Mouse (Mus musculus) spleen, adult 2 months (tissue): ENCODE data around the gene Plekha5. TPM values are rescaled to one million over a fixed set of nuclear protein-coding genes. Genes with fewer than 3 reads are reported as not detected.

Experiments
- DNase-seq, 2 experiments: peaks; one replicate each; pipeline versions ENCODE4 v3.0.0 to v3.0.0-alpha.2; 2012 to 2021; ENCODE audit warnings: low spot score in 2 of 2, low read depth in 1 of 2
- H3K27ac ChIP-seq: fragments of 200-500 bp; 2 replicates; pipeline ENCODE4 v1.5.1; 2012; ENCODE audit warnings: low read length, inconsistent platforms; ENCODE audit not compliant: insufficient read depth
- H3K27me3 ChIP-seq: fragments of 200-500 bp; 2 replicates; pipeline ENCODE4 v1.6.1; 2012; ENCODE audit warnings: mild to moderate bottlenecking, moderate library complexity, low read length, inconsistent platforms; ENCODE audit not compliant: control insufficient read depth, insufficient read depth
- H3K36me3 ChIP-seq: fragments of 200-500 bp; 2 replicates; pipeline ENCODE4 v1.6.1; 2012; ENCODE audit warnings: mild to moderate bottlenecking, low read length, inconsistent platforms; ENCODE audit not compliant: control insufficient read depth, insufficient read depth
- H3K4me1 ChIP-seq: fragments of 200-500 bp; 2 replicates; pipeline ENCODE4 v1.6.1; 2011; ENCODE audit warnings: inconsistent platforms; ENCODE audit not compliant: control insufficient read depth, insufficient read depth, insufficient read length
- H3K4me3 ChIP-seq: fragments of 200-500 bp; 2 replicates; pipeline ENCODE4 v1.5.1; 2011; ENCODE audit warnings: mild to moderate bottlenecking, inconsistent platforms; ENCODE audit not compliant: insufficient read depth, insufficient read length; ENCODE audit errors: extremely low read depth
- CTCF ChIP-seq: fragments of 200-500 bp; IDR thresholded peaks from 2 replicates; pipeline ENCODE4 v1.5.1; 2011; ENCODE audit warnings: mild to moderate bottlenecking, inconsistent platforms; ENCODE audit not compliant: insufficient read depth, insufficient read length, insufficient replicate concordance; ENCODE audit errors: extremely low read depth
- POLR2A ChIP-seq: fragments of 200-500 bp; IDR thresholded peaks from 2 replicates; pipeline ENCODE4 v1.6.1; 2011; ENCODE audit warnings: low read depth, low read length, inconsistent platforms
- WGBS: fragments of 180-500 bp; shearing (Covaris S2); methylation state at CpG from one replicate; pipeline ENCODE4 v1.1.7; 2018; 5-methylcytosine and 5-hydroxymethylcytosine counted together
- polyA plus RNA-seq: library from polyadenylated mRNA; depleted of rRNA; stranded (reverse); fragments of >200 nt; gene quantifications from 2 replicates; pipeline ENCODE4 v1.2.3, GENCODE M21; 2012; rRNA removed

Gene Plekha5
- polyA plus RNA-seq, 1 experiment, result 8.1 TPM

DNA sequence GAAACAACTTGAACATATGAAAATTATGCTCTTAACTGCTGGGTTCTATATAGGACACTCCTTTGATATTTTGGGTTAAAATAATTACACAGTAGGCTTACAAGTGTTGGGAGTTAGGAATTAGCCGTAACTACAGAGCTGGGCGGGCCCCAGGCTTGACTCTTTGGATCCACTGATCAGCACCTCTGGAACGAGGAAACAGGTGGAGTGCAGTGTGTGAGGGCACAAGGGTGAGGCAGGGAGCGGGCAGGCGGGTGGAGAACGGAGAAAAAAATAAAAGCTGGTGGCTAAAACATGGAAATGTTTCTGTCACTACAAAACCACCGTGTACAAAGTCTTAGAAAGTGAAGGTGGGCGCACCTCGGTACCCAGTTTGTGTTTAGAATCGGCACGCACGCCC, 218.8 kb downstream of the Plekha5 start:
- peaks cover 28% of the 10 kb centered on the region for H3K36me3 ChIP-seq
- no peak overlapping the region for H3K27ac ChIP-seq
- no peaks in the 10 kb centered on the region for H3K4me1 ChIP-seq
- DNase-seq, result no peak
- H3K4me3 ChIP-seq, result no peak overlapping the region
- 90% methylated on average over 12 of the region's 12 CpGs for WGBS
- no peaks in the 10 kb centered on the region for H3K27me3 ChIP-seq
- no peak for TF ChIP-seq POLR2A
- TF ChIP-seq CTCF, result no peak

DNA sequence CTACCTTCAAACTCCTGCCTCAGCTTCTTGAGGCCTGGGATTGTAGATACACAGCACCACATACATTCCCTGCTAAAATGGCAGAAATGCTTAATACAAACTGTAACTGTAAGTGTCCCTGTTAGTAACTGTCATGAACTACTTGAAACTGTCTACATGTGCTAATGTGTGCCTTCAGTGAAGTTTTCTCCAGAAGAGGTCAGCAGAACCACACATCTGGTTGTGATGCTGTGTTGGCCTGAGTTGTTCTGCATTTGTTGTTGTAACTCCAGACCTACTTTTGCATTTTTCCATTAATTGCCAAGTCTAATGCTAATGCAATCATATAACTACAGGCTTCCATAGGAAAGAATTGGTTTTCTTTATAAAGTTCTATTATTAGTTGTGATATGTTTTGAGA, 222.1 kb downstream of the Plekha5 start:
- Histone ChIP-seq H3K4me3 (no peak overlapping the region), H3K27ac (no peak overlapping the region), H3K27me3 (no peaks in the 10 kb centered on the region), H3K4me1 (no peaks in the 10 kb centered on the region), H3K36me3 (peaks cover 33% of the 10 kb centered on the region)
- TF ChIP-seq CTCF, result no peak
- TF ChIP-seq POLR2A, result no peak
- DNase-seq, result no peak

Other genes with a start within 250 kb of the Plekha5 start
- gene Aebp2, start 198.6 kb downstream of the Plekha5 start, polyA plus RNA-seq, result 28.5 and 38.8 TPM in 2 replicates